Mouse (Mus musculus): Measurements from ENCODE around the gene Epb41l3.

DNA sequence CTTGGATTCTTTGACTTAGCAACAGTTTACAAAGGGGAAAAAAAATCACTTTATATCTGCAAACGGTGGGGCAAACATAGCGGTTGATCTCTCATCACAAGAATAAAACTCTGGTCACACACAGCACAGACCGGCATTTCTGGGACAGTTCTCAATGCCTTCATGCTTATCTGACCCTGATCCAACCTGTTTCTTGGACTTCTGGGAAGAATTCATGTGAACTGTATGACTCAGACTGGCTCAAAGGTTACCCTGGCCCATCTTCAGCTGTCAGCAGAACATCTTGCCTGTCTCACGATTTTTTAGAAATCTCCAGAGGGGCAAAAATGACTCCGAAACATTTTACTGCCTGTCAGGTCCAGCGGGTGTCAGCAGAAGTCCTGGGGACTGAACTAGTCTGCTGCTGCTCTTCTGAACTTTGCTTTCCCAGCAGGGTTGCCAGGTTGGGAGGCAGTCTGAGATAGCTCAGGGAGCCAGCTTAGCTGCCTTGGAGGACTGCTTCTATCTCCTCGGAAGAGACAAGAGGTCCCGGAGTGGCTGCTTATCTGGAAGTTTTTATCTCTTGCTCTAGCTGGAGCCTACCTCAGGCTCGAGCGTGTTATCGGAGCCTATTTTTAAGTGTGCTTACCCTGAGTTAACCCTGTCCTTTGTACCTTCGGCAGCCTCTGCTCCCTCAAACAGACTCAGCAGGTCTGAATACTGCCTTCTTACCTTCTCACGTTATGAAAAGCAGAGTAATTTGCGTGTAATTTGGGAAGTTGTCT, 29.7 kb downstream of the Epb41l3 start:
- TF ChIP-seq POLR2A (IDR thresholded peaks at IDR 0.05; ENCODE audit: low read depth, low read length) (no peak), CTCF (IDR thresholded peaks at IDR 0.05; ENCODE audit: borderline replicate concordance, insufficient read depth, low read length) (no peak)

Data from embryonic fibroblast, embryonic 13.5 days (primary cell).